Mouse (Mus musculus) megakaryocyte, embryonic 14.5 days (primary cell): ENCODE measurements at regions not wholly inside any gene's neighbourhood (a gene's known extent, or its start where the extent isn't known, plus 50 kb on each side); places are given as distances from the start of the nearest gene placed in this dataset.

ENCODE experiments used
- FLI1 ChIP-seq: IDR thresholded peaks from 2 replicates; pipeline ENCODE4 v1.6.1; 2012; ENCODE audit warnings: low read length, inconsistent platforms, mixed read lengths
- GATA1 ChIP-seq: IDR thresholded peaks from 3 replicates; pipeline ENCODE4 v1.6.1; 2012; ENCODE audit warnings: mixed read lengths, low read length, inconsistent platforms, borderline replicate concordance

DNA sequence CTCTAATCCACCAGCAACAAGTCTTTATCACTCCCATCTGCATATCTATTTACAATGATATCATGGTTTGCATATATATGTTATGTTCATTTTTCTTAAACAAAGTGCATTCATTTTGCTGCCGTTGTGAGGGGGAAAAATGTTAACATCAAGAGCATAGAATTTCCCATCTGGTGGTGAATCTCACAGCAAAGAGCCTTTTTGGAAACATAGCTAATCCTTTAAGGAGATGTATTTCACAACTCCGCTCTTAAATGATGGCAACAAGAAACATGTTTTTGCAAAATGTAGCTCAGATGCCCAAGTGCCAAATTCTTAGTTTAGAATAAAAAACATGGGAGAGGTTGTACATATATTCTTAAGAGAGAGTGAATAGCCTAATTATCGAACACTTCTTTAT is 99.3 kb upstream of the Col1a2 start:
- no peak for TF ChIP-seq GATA1
- no peak for TF ChIP-seq FLI1
